Mouse (Mus musculus) ES-Bruce4 (cell line): ENCODE measurements at regions not wholly inside any gene's neighbourhood (a gene's known extent, or its start where the extent isn't known, plus 50 kb on each side); places are given as distances from the start of the nearest gene placed in this dataset.

Experiments
- CTCF ChIP-seq: IDR thresholded peaks from one replicate; pipeline ENCODE4 v1.8.1; 2011; ENCODE audit warnings: low read depth, low read length
- POLR2A ChIP-seq: IDR thresholded peaks from one replicate; pipeline ENCODE4 v1.8.1; 2011; ENCODE audit warnings: low read length; ENCODE audit not compliant: insufficient read depth

DNA sequence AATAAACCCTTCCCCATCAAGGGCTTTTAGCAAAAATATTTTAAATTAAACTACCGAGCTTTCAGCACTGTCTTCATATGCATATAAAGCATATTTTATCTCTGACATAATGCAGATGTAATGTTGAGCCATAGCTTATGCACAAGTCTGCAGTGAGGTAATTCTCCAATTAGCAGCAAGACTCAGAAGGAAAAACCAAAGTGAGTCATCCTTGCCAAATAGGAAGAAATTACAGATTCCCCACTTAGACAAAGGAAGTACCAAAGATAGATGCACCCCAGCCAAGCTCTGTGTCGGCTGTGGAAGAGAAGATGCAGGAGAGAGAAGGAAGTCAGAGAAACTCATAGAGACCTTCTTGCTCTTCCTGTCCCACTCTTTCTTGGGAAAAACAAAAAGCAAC, 161.4 kb upstream of the Gm11042 start:
- TF ChIP-seq POLR2A: no peak
- no peak for TF ChIP-seq CTCF
